Mouse (Mus musculus): Measurements from ENCODE around the gene Spryd7. TPM values are rescaled to one million over a fixed set of nuclear protein-coding genes. Genes with fewer than 3 reads are reported as not detected.
A peak's percentile ranks its signal among the peaks of the same experiment; 100 is the strongest.

Spryd7 gene
- polyA plus RNA-seq, 1 experiment from 2014 or later = 31.6 TPM

DNA sequence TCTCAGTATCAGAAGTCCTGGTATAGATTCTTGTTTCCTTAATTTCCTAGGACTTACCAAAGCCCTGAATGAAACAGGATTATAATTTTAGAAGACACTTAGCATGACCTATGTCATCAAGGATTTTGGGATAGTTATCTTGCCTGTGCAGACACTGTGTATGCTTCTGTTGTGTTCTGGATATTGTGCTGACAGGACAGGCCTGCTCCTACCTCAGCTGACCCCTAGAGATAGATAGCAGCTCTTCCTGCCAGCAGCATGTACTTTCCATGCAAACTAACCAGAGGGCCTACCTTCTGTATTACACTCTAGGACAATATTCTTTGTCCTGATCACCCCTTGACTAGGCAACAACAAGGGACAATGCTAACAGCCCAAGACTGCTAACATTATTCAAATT lies 25.7 kb downstream of the Spryd7 start:
- Histone ChIP-seq H3K9me3 (ENCODE audit: control insufficient read depth, low read length) (no peaks in the 10 kb centered on the region), H3K27ac (replicated peaks) (0 out of 2 replicates have a peak overlapping the region, but pooled peaks have one; percentile 35), H3K4me1 (replicated peaks; ENCODE audit: control insufficient read depth, insufficient read depth) (no peaks in the 10 kb centered on the region), H3K27me3 (ENCODE audit: control insufficient read depth, insufficient read depth, low read length) (no peaks in the 10 kb centered on the region), H3K4me2 (replicated peaks; ENCODE audit: low read depth) (no peak overlapping the region), H3K36me3 (ENCODE audit: control insufficient read depth, insufficient read depth, low read length) (0 out of 2 replicates have a peak, but pooled peaks cover 2% of the 10 kb centered on the region), H3K9ac (ENCODE audit: low read length) (no peak overlapping the region), H3K4me3 (ENCODE audit: low read depth, low read length) (no peak overlapping the region)
- DNase-seq (ENCODE audit: low spot score) = no peak
- no peak for ATAC-seq (ENCODE audit: low FRiP score, low TSS enrichment)
- no peak for TF ChIP-seq EP300 (optimal IDR thresholded peaks at IDR 0.05)
- no peak for TF ChIP-seq CTCF (IDR thresholded peaks at IDR 0.05; ENCODE audit: low read depth)

- Histone ChIP-seq H3K9ac (ENCODE audit: low read length) (no peak overlapping the region), H3K36me3 (ENCODE audit: control insufficient read depth, insufficient read depth, low read length) (0 out of 2 replicates have a peak, but pooled peaks cover 1% of the 10 kb centered on the region), H3K9me3 (ENCODE audit: control insufficient read depth, low read length) (no peaks in the 10 kb centered on the region), H3K27me3 (ENCODE audit: control insufficient read depth, insufficient read depth, low read length) (no peaks in the 10 kb centered on the region), H3K4me2 (replicated peaks; ENCODE audit: low read depth) (no peak overlapping the region), H3K4me3 (ENCODE audit: low read depth, low read length) (no peak overlapping the region), H3K4me1 (replicated peaks; ENCODE audit: control insufficient read depth, insufficient read depth) (no peaks in the 10 kb centered on the region), H3K27ac (replicated peaks) (no peak overlapping the region; the same call in 1 of the 2 replicates)
- 81% methylated on average over 2 of the region's 2 CpGs for WGBS
- ATAC-seq (ENCODE audit: low FRiP score, low TSS enrichment) = peak; percentile 83
- TF ChIP-seq CTCF (IDR thresholded peaks at IDR 0.05; ENCODE audit: low read depth) (no peak), EP300 (optimal IDR thresholded peaks at IDR 0.05) (no peak)
- peak; percentile 15 for DNase-seq (ENCODE audit: low spot score)
These were observed 26.3 kb downstream of the Spryd7 start for GRCm38 (mm10) chr14:61530396-61530795.

- Histone ChIP-seq H3K4me3 (ENCODE audit: low read depth, low read length) (no peak overlapping the region), H3K36me3 (ENCODE audit: control insufficient read depth, insufficient read depth, low read length) (no peaks in the 10 kb centered on the region), H3K9ac (ENCODE audit: low read length) (no peak overlapping the region), H3K4me2 (replicated peaks; ENCODE audit: low read depth) (no peak overlapping the region), H3K9me3 (ENCODE audit: control insufficient read depth, low read length) (no peaks in the 10 kb centered on the region), H3K4me1 (replicated peaks; ENCODE audit: control insufficient read depth, insufficient read depth) (no peaks in the 10 kb centered on the region), H3K27ac (replicated peaks) (peak overlapping the region; percentile 40; the same call in 1 of the 2 replicates), H3K27me3 (ENCODE audit: control insufficient read depth, insufficient read depth, low read length) (no peaks in the 10 kb centered on the region)
- no peak for DNase-seq (ENCODE audit: low spot score)
- TF ChIP-seq EP300 (optimal IDR thresholded peaks at IDR 0.05) (no peak), CTCF (IDR thresholded peaks at IDR 0.05; ENCODE audit: low read depth) (no peak)
- ATAC-seq (ENCODE audit: low FRiP score, low TSS enrichment) = no peak
- 71% methylated on average over 7 of the region's 7 CpGs for WGBS
These were observed 27.2 kb downstream of the Spryd7 start for GRCm38 (mm10) chr14:61529533-61529932.

GRCm38 (mm10) chr14:61526006-61526405 lies 30.7 kb downstream of the Spryd7 start:
- no peak for TF ChIP-seq CTCF (IDR thresholded peaks at IDR 0.05; ENCODE audit: low read depth)
- DNase-seq (ENCODE audit: low spot score) (no peak), ATAC-seq (ENCODE audit: low FRiP score, low TSS enrichment) (no peak)
- no peak overlapping the region for H3K4me3 ChIP-seq (ENCODE audit: low read depth, low read length)
- H3K9ac ChIP-seq (ENCODE audit: low read length) = no peak overlapping the region
- H3K27me3 ChIP-seq (ENCODE audit: control insufficient read depth, insufficient read depth, low read length) = no peaks in the 10 kb centered on the region
- H3K4me1 ChIP-seq (replicated peaks; ENCODE audit: control insufficient read depth, insufficient read depth) = no peaks in the 10 kb centered on the region
- no peak overlapping the region for H3K27ac ChIP-seq (replicated peaks)
- H3K4me2 ChIP-seq (replicated peaks; ENCODE audit: low read depth) = no peak overlapping the region
- 100% methylated on average over 2 of the region's 2 CpGs for WGBS
- H3K9me3 ChIP-seq (ENCODE audit: control insufficient read depth, low read length) = no peaks in the 10 kb centered on the region
- no peaks in the 10 kb centered on the region for H3K36me3 ChIP-seq (ENCODE audit: control insufficient read depth, insufficient read depth, low read length)

DNA sequence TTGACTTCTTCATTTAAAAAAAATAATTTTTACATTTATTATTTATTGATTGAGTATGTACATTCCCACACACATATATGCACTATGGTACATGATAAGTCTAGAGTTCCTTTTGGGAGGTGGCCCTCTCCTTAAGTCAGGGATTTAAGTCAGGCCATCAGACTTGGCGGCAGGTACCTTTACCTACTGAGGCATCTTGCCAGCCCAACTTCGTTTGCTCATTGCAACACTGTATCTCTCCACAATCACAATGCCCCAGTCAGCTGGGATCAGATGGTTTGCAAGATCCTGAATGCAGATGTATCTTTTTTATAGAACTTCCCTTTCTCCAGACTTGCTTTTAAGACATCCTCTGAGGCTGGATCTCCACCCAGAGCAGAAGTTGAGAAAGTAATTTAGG lies 32.9 kb downstream of the Spryd7 start:
- Histone ChIP-seq H3K4me3 (ENCODE audit: low read depth, low read length) (no peak overlapping the region), H3K27ac (replicated peaks) (no peak overlapping the region), H3K4me2 (replicated peaks; ENCODE audit: low read depth) (no peak overlapping the region), H3K9me3 (ENCODE audit: control insufficient read depth, low read length) (no peaks in the 10 kb centered on the region), H3K4me1 (replicated peaks; ENCODE audit: control insufficient read depth, insufficient read depth) (no peaks in the 10 kb centered on the region), H3K9ac (ENCODE audit: low read length) (no peak overlapping the region), H3K36me3 (ENCODE audit: control insufficient read depth, insufficient read depth, low read length) (no peaks in the 10 kb centered on the region), H3K27me3 (ENCODE audit: control insufficient read depth, insufficient read depth, low read length) (no peaks in the 10 kb centered on the region)
- 65% methylated on average over 2 of the region's 2 CpGs for WGBS
- TF ChIP-seq EP300 (optimal IDR thresholded peaks at IDR 0.05) (no peak), CTCF (IDR thresholded peaks at IDR 0.05; ENCODE audit: low read depth) (no peak)
- DNase-seq (ENCODE audit: low spot score) (no peak), ATAC-seq (ENCODE audit: low FRiP score, low TSS enrichment) (no peak)

DNA sequence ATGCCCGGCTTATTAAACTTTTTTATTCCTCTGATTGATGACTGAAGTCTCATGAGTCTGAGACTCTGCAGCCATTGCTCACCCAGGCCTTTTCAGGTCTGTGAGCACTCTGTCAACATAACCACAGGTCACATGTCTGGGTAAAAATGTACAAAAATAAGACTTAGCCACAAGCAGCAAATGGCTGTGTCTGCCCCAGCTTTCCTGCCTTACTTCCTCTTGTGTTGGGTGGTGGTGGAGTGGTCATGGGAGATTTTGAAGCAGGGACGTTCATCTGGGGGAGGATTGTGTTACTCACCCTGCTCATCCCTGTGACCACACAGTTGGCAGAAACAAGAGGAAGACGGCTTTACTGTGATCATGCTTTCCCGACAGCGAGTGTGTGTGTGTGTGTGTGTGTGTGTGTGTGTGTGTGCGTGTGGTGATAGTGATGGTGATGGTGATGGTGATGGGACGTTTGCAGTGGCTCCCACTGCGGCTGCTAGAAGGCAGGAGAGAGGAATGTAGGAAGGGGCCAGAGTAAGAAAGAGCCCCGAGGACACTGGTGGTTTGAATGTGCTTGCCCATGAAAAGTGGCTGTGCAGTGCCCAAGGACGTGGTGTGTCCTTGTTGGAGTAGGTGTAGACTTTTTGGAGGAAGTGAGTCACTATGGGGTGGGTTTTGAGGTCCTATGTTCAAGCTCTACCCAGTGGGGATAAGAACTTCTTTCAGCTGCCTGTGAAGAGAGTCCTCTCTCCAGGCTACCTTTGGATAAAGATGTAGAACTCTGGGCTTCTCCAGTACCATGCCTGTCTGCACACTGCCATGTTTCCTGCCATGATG lies 37.8 kb downstream of the Spryd7 start:
- Histone ChIP-seq H3K4me1 (replicated peaks; ENCODE audit: control insufficient read depth, insufficient read depth) (no peaks in the 10 kb centered on the region), H3K4me2 (replicated peaks; ENCODE audit: low read depth) (no peak overlapping the region), H3K9ac (ENCODE audit: low read length) (no peak overlapping the region), H3K36me3 (ENCODE audit: control insufficient read depth, insufficient read depth, low read length) (no peaks in the 10 kb centered on the region), H3K4me3 (ENCODE audit: low read depth, low read length) (no peak overlapping the region), H3K9me3 (ENCODE audit: control insufficient read depth, low read length) (no peaks in the 10 kb centered on the region), H3K27me3 (ENCODE audit: control insufficient read depth, insufficient read depth, low read length) (no peaks in the 10 kb centered on the region), H3K27ac (replicated peaks) (no peak overlapping the region)
- TF ChIP-seq EP300 (optimal IDR thresholded peaks at IDR 0.05) (no peak), CTCF (IDR thresholded peaks at IDR 0.05; ENCODE audit: low read depth) (no peak)
- 83% methylated on average over 10 of the region's 10 CpGs for WGBS
- DNase-seq (ENCODE audit: low spot score) = no peak
- no peak for ATAC-seq (ENCODE audit: low FRiP score, low TSS enrichment)

Data from stomach, postnatal 0 days (tissue).